Mouse (Mus musculus): ENCODE results near the gene Slc15a3. TPM values are rescaled to one million over a fixed set of nuclear protein-coding genes. Genes with fewer than 3 reads are reported as not detected.
A peak's percentile ranks its signal among the peaks of the same experiment; 100 is the strongest.

The Slc15a3 gene
- polyA plus RNA-seq, 1 experiment from 2014 or later = 0.28 TPM

GRCm38 (mm10) chr19:10880085-10880974 lies 40.8 kb downstream of the Slc15a3 start:
- no peak for ATAC-seq
- peak overlapping the region; percentile 98; the same call in 1 of the 2 replicates for H3K27ac ChIP-seq

GRCm38 (mm10) chr19:10880975-10881425 lies 41.5 kb downstream of the Slc15a3 start:
- 0% methylated on average over 13 of the region's 14 CpGs for WGBS
- ATAC-seq = no peak
- peak overlapping the region; percentile 74 for H3K9ac ChIP-seq (replicated peaks)
- H3K27ac ChIP-seq = peak overlapping the region; percentile 98
- H3K4me2 ChIP-seq (replicated peaks) = peak overlapping the region; percentile 80
- H3K9me3 ChIP-seq = peaks cover 4% of the 10 kb centered on the region; the same call in 1 of the 2 replicates
- H3K4me1 ChIP-seq (replicated peaks) = peaks cover 30% of the 10 kb centered on the region
- peaks cover 8% of the 10 kb centered on the region for H3K36me3 ChIP-seq
- peak overlapping the region; percentile 56 for H3K4me3 ChIP-seq (replicated peaks)
- H3K27me3 ChIP-seq = no peaks in the 10 kb centered on the region

More at GRCm38 (mm10) chr19:10880085-10880974, 40.8 kb downstream of the Slc15a3 start:
- peak overlapping the region; percentile 74 for H3K9ac ChIP-seq (replicated peaks)
- WGBS = 38% methylated on average over 6 of the region's 7 CpGs
- H3K36me3 ChIP-seq = peaks cover 8% of the 10 kb centered on the region
- H3K4me1 ChIP-seq (replicated peaks) = peaks cover 30% of the 10 kb centered on the region
- peak overlapping the region; percentile 80 for H3K4me2 ChIP-seq (replicated peaks)
- H3K27me3 ChIP-seq = no peaks in the 10 kb centered on the region
- H3K4me3 ChIP-seq (replicated peaks) = peak overlapping the region; percentile 56
- peaks cover 3% of the 10 kb centered on the region; the same call in 1 of the 2 replicates for H3K9me3 ChIP-seq

- under 1% methylated on average over 49 of the region's 49 CpGs for WGBS
- Histone ChIP-seq H3K4me3 (replicated peaks) (peak within 1 kb of the TSS; percentile 56), H3K9me3 (peaks cover 4% of the 10 kb centered on the region; the same call in 1 of the 2 replicates), H3K27ac (peak within 1 kb of the TSS; percentile 98), H3K27me3 (no peaks in the 10 kb centered on the region), H3K9ac (replicated peaks) (peak within 1 kb of the TSS; percentile 74), H3K4me2 (replicated peaks) (peak within 1 kb of the TSS; percentile 80), H3K4me1 (replicated peaks) (peaks cover 30% of the 10 kb centered on the region), H3K36me3 (peaks cover 8% of the 10 kb centered on the region)
- peak; percentile 95 for ATAC-seq
Measured at GRCm38 (mm10) chr19:10881426-10882154, 42.1 kb downstream of the Slc15a3 start, which contains the start of gene Tmem109. Gene Tmem109 (minus strand): TSS chr19:10882001.

GRCm38 (mm10) chr19:10892201-10892600 lies 52.7 kb downstream of the Slc15a3 start:
- no peak overlapping the region for H3K9ac ChIP-seq (replicated peaks)
- H3K27ac ChIP-seq = no peak overlapping the region
- no peaks in the 10 kb centered on the region for H3K27me3 ChIP-seq
- H3K4me3 ChIP-seq (replicated peaks) = no peak overlapping the region
- whole genome bisulfite sequencing = 85% methylated on average over 3 of the region's 3 CpGs
- H3K9me3 ChIP-seq = no peaks in the 10 kb centered on the region
- 0 out of 2 replicates have a peak, but pooled peaks cover under 1% of the 10 kb centered on the region for H3K36me3 ChIP-seq
- H3K4me2 ChIP-seq (replicated peaks) = no peak overlapping the region
- peaks cover 16% of the 10 kb centered on the region for H3K4me1 ChIP-seq (replicated peaks)
- no peak for ATAC-seq

- H3K4me2 ChIP-seq (replicated peaks) = peak within 1 kb of the TSS; percentile 92
- no peaks in the 10 kb centered on the region for H3K9me3 ChIP-seq
- H3K4me1 ChIP-seq (replicated peaks) = peaks cover 21% of the 10 kb centered on the region
- under 1% methylated on average over 42 of the region's 43 CpGs for WGBS
- H3K36me3 ChIP-seq = peaks cover 28% of the 10 kb centered on the region
- peak within 1 kb of the TSS; percentile 95 for H3K9ac ChIP-seq (replicated peaks)
- no peaks in the 10 kb centered on the region for H3K27me3 ChIP-seq
- ATAC-seq = peak; percentile 97
- peak within 1 kb of the TSS; percentile 94 for H3K27ac ChIP-seq
- peak within 1 kb of the TSS; percentile 88 for H3K4me3 ChIP-seq (replicated peaks)
Measured at GRCm38 (mm10) chr19:10895016-10895528, 55.5 kb downstream of the Slc15a3 start, which contains the start of gene Prpf19. Gene Prpf19 (plus strand): TSS chr19:10895231.

GRCm38 (mm10) chr19:10895708-10896107 lies 56.2 kb downstream of the Slc15a3 start:
- no peaks in the 10 kb centered on the region for H3K27me3 ChIP-seq
- peak overlapping the region; percentile 94 for H3K27ac ChIP-seq
- no peaks in the 10 kb centered on the region for H3K9me3 ChIP-seq
- H3K4me3 ChIP-seq (replicated peaks) = peak overlapping the region; percentile 88
- H3K4me2 ChIP-seq (replicated peaks) = peak overlapping the region; percentile 92
- H3K4me1 ChIP-seq (replicated peaks) = peaks cover 21% of the 10 kb centered on the region
- ATAC-seq = no peak
- 2% methylated on average over 16 of the region's 16 CpGs for WGBS
- peak overlapping the region; percentile 95 for H3K9ac ChIP-seq (replicated peaks)
- peaks cover 35% of the 10 kb centered on the region for H3K36me3 ChIP-seq

GRCm38 (mm10) chr19:10896849-10897248 lies 57.3 kb downstream of the Slc15a3 start:
- peak overlapping the region; percentile 95; the same call in 1 of the 2 replicates for H3K9ac ChIP-seq (replicated peaks)
- no peak for ATAC-seq
- no peaks in the 10 kb centered on the region for H3K27me3 ChIP-seq
- WGBS = 86% methylated on average over 7 of the region's 7 CpGs
- no peaks in the 10 kb centered on the region for H3K9me3 ChIP-seq
- peak overlapping the region; percentile 92 for H3K4me2 ChIP-seq (replicated peaks)
- H3K27ac ChIP-seq = no peak overlapping the region
- peak overlapping the region; percentile 88; the same call in 1 of the 2 replicates for H3K4me3 ChIP-seq (replicated peaks)
- peaks cover 21% of the 10 kb centered on the region for H3K4me1 ChIP-seq (replicated peaks)
- peaks cover 46% of the 10 kb centered on the region for H3K36me3 ChIP-seq

- Histone ChIP-seq H3K4me2 (replicated peaks) (no peak overlapping the region), H3K36me3 (peaks cover 52% of the 10 kb centered on the region), H3K9me3 (no peaks in the 10 kb centered on the region), H3K4me1 (replicated peaks) (peaks cover 21% of the 10 kb centered on the region), H3K9ac (replicated peaks) (no peak overlapping the region), H3K4me3 (replicated peaks) (no peak overlapping the region), H3K27me3 (no peaks in the 10 kb centered on the region), H3K27ac (no peak overlapping the region)
- WGBS = 89% methylated on average over 8 of the region's 8 CpGs
- ATAC-seq = no peak
Measured at GRCm38 (mm10) chr19:10897491-10897890, 58.0 kb downstream of the Slc15a3 start.

GRCm38 (mm10) chr19:10900315-10900714 lies 60.8 kb downstream of the Slc15a3 start:
- ATAC-seq = no peak
- Histone ChIP-seq H3K4me3 (replicated peaks) (no peak overlapping the region), H3K9me3 (no peaks in the 10 kb centered on the region), H3K9ac (replicated peaks) (no peak overlapping the region), H3K4me1 (replicated peaks) (peaks cover 21% of the 10 kb centered on the region), H3K27ac (no peak overlapping the region), H3K4me2 (replicated peaks) (no peak overlapping the region), H3K36me3 (peaks cover 81% of the 10 kb centered on the region), H3K27me3 (no peaks in the 10 kb centered on the region)
- 86% methylated on average over 6 of the region's 6 CpGs for WGBS

- H3K27ac ChIP-seq = no peak overlapping the region
- ATAC-seq = no peak
- no peaks in the 10 kb centered on the region for H3K9me3 ChIP-seq
- no peak overlapping the region for H3K4me2 ChIP-seq (replicated peaks)
- peaks cover 16% of the 10 kb centered on the region for H3K4me1 ChIP-seq (replicated peaks)
- no peaks in the 10 kb centered on the region for H3K27me3 ChIP-seq
- no peak overlapping the region for H3K9ac ChIP-seq (replicated peaks)
- WGBS = 98% methylated on average over 5 of the region's 5 CpGs
- H3K36me3 ChIP-seq = peaks cover 88% of the 10 kb centered on the region
- no peak overlapping the region for H3K4me3 ChIP-seq (replicated peaks)
Measured at GRCm38 (mm10) chr19:10901046-10901445, 61.5 kb downstream of the Slc15a3 start.

GRCm38 (mm10) chr19:10904512-10904911 lies 65.0 kb downstream of the Slc15a3 start:
- no peaks in the 10 kb centered on the region for H3K27me3 ChIP-seq
- no peak for ATAC-seq
- H3K4me2 ChIP-seq (replicated peaks) = no peak overlapping the region
- H3K36me3 ChIP-seq = peaks cover 87% of the 10 kb centered on the region
- no peak overlapping the region for H3K4me3 ChIP-seq (replicated peaks)
- H3K9me3 ChIP-seq = no peaks in the 10 kb centered on the region
- WGBS = 93% methylated on average over 5 of the region's 5 CpGs
- H3K27ac ChIP-seq = no peak overlapping the region
- no peaks in the 10 kb centered on the region for H3K4me1 ChIP-seq (replicated peaks)
- no peak overlapping the region for H3K9ac ChIP-seq (replicated peaks)

Measured in midbrain, embryonic 13.5 days (tissue).